Mouse (Mus musculus): ENCODE data around the gene Smyd3.

GRCm38 (mm10) chr1:179243554-179243953, 274.3 kb downstream of the Smyd3 start:
- TF ChIP-seq CTCF (IDR thresholded peaks at IDR 0.05; ENCODE audit: insufficient read depth, low read depth, low read length) (no peak), POLR2A (IDR thresholded peaks at IDR 0.05; ENCODE audit: insufficient read depth, low read depth, low read length) (no peak)

Measured in olfactory bulb, adult 2 months (tissue).